Mouse (Mus musculus) small intestine, adult 2 months (tissue): ENCODE data around the gene Adh1. TPM values are rescaled to one million over a fixed set of nuclear protein-coding genes. Genes with fewer than 3 reads are reported as not detected.

ENCODE experiments used
- H3K27ac ChIP-seq: fragments of 200-500 bp; 2 replicates; pipeline ENCODE4 v1.5.1; 2012; ENCODE audit warnings: low read depth, low read length, control low read depth, inconsistent platforms; ENCODE audit not compliant: insufficient read depth
- H3K27me3 ChIP-seq: fragments of 200-500 bp; 2 replicates; pipeline ENCODE4 v1.6.1; 2012; ENCODE audit warnings: mild to moderate bottlenecking, moderate library complexity, low read length, inconsistent platforms; ENCODE audit not compliant: control insufficient read depth, insufficient read depth
- H3K36me3 ChIP-seq: fragments of 200-500 bp; 2 replicates; pipeline ENCODE4 v1.6.1; 2012; ENCODE audit warnings: mild to moderate bottlenecking, low read length, control low read depth, inconsistent platforms; ENCODE audit not compliant: control insufficient read depth, insufficient read depth
- H3K4me1 ChIP-seq: fragments of 200-500 bp; 2 replicates; pipeline ENCODE4 v1.6.1; 2012; ENCODE audit warnings: low read length, inconsistent platforms, mixed read lengths; ENCODE audit not compliant: control insufficient read depth, insufficient read depth, insufficient read length
- H3K4me3 ChIP-seq: fragments of 200-500 bp; 2 replicates; pipeline ENCODE4 v1.5.1; 2012; ENCODE audit warnings: low read depth, mild to moderate bottlenecking, control low read depth, inconsistent platforms, low read length, moderate library complexity
- CTCF ChIP-seq: fragments of 200-500 bp; IDR thresholded peaks from 2 replicates; pipeline ENCODE4 v1.5.1; 2012; ENCODE audit warnings: low read depth, mild to moderate bottlenecking, control low read depth, inconsistent platforms, low read length, moderate library complexity, mixed read lengths; ENCODE audit not compliant: insufficient replicate concordance, insufficient read length; ENCODE audit errors: extremely low read depth
- POLR2A ChIP-seq: fragments of 200-500 bp; IDR thresholded peaks from 2 replicates; pipeline ENCODE4 v1.6.1; 2012; ENCODE audit warnings: low read depth, mild to moderate bottlenecking, control low read depth, inconsistent platforms, low read length, moderate library complexity
- WGBS: fragments of 180-500 bp; shearing (Covaris S2); methylation state at CpG from one replicate; pipeline ENCODE4 v1.1.7; 2018; 5-methylcytosine and 5-hydroxymethylcytosine counted together
- polyA plus RNA-seq: library from polyadenylated mRNA; depleted of rRNA; stranded (reverse); fragments of >200 nt; gene quantifications from 2 replicates; pipeline ENCODE4 v1.2.3, GENCODE M21; 2012

Gene Adh1
- polyA plus RNA-seq, 1 experiment, result 137 TPM

- H3K4me1 ChIP-seq, result no peaks in the 10 kb centered on the region
- 87% methylated on average over 4 of the region's 4 CpGs for WGBS
- peaks cover 54% of the 10 kb centered on the region for H3K36me3 ChIP-seq
- no peak for TF ChIP-seq CTCF
- no peak for TF ChIP-seq POLR2A
- H3K27me3 ChIP-seq, result no peaks in the 10 kb centered on the region
- H3K4me3 ChIP-seq, result no peak overlapping the region
- no peak overlapping the region for H3K27ac ChIP-seq
These were observed 26.9 kb downstream of the Adh1 start for GRCm38 (mm10) chr3:138287686-138288085.

- Histone ChIP-seq H3K4me3 (no peak overlapping the region), H3K4me1 (no peaks in the 10 kb centered on the region; the same call in 1 of the 2 replicates), H3K27me3 (no peaks in the 10 kb centered on the region), H3K27ac (no peak overlapping the region), H3K36me3 (peaks cover 35% of the 10 kb centered on the region)
- no peak for TF ChIP-seq CTCF
- TF ChIP-seq POLR2A, result no peak
- 94% methylated on average over 2 of the region's 2 CpGs for WGBS
These were observed 29.9 kb downstream of the Adh1 start for GRCm38 (mm10) chr3:138290672-138291071.

GRCm38 (mm10) chr3:138291529-138292117, 30.8 kb downstream of the Adh1 start:
- Histone ChIP-seq H3K36me3 (peaks cover 30% of the 10 kb centered on the region), H3K27me3 (no peaks in the 10 kb centered on the region), H3K4me3 (no peak overlapping the region), H3K27ac (no peak overlapping the region), H3K4me1 (no peaks in the 10 kb centered on the region; the same call in 1 of the 2 replicates)
- 94% methylated on average over 4 of the region's 4 CpGs for WGBS
- TF ChIP-seq CTCF, result no peak
- no peak for TF ChIP-seq POLR2A

GRCm38 (mm10) chr3:138293298-138293895, 32.6 kb downstream of the Adh1 start:
- peaks cover 23% of the 10 kb centered on the region for H3K36me3 ChIP-seq
- H3K4me1 ChIP-seq, result no peaks in the 10 kb centered on the region; the same call in 1 of the 2 replicates
- H3K27me3 ChIP-seq, result no peaks in the 10 kb centered on the region
- peak; percentile 17; the same call in 1 of the 2 replicates for TF ChIP-seq POLR2A
- no peak for TF ChIP-seq CTCF
- peak overlapping the region; percentile 87; the same call in 1 of the 2 replicates for H3K27ac ChIP-seq
- H3K4me3 ChIP-seq, result no peak overlapping the region
- WGBS, result 49% methylated on average over 7 of the region's 7 CpGs

- WGBS, result 91% methylated on average over 9 of the region's 9 CpGs
- H3K27me3 ChIP-seq, result no peaks in the 10 kb centered on the region
- no peaks in the 10 kb centered on the region for H3K36me3 ChIP-seq
- no peak overlapping the region for H3K4me3 ChIP-seq
- no peak overlapping the region for H3K27ac ChIP-seq
- TF ChIP-seq CTCF, result no peak
- H3K4me1 ChIP-seq, result peaks cover 6% of the 10 kb centered on the region; the same call in 1 of the 2 replicates
These were observed 39.3 kb downstream of the Adh1 start for GRCm38 (mm10) chr3:138300130-138300529.

- no peaks in the 10 kb centered on the region for H3K36me3 ChIP-seq
- no peak overlapping the region for H3K27ac ChIP-seq
- peaks cover 16% of the 10 kb centered on the region; the same call in 1 of the 2 replicates for H3K4me1 ChIP-seq
- H3K27me3 ChIP-seq, result no peaks in the 10 kb centered on the region
- 92% methylated on average over 4 of the region's 4 CpGs for WGBS
- H3K4me3 ChIP-seq, result no peak overlapping the region
- TF ChIP-seq POLR2A (no peak), CTCF (no peak)
These were observed 41.9 kb downstream of the Adh1 start for GRCm38 (mm10) chr3:138302676-138303075.

- no peaks in the 10 kb centered on the region for H3K36me3 ChIP-seq
- no peak overlapping the region for H3K4me3 ChIP-seq
- WGBS, result 29% methylated on average over 6 of the region's 6 CpGs
- no peaks in the 10 kb centered on the region for H3K27me3 ChIP-seq
- H3K4me1 ChIP-seq, result peaks cover 16% of the 10 kb centered on the region; the same call in 1 of the 2 replicates
- TF ChIP-seq POLR2A (no peak), CTCF (no peak)
- 0 out of 2 replicates have a peak overlapping the region, but pooled peaks have one; percentile 1 for H3K27ac ChIP-seq
These were observed 43.1 kb downstream of the Adh1 start for GRCm38 (mm10) chr3:138303771-138304488.
